Mouse (Mus musculus) lung, postnatal 0 days (tissue): ENCODE results near the gene Tpra1. TPM values are rescaled to one million over a fixed set of nuclear protein-coding genes. Genes with fewer than 3 reads are reported as not detected.

Experiments
- ATAC-seq: fragments of 200-750 bp; cut with Nextera tagmentation; 2 replicates; pipeline ENCODE4 v1.8.0; 2017; ENCODE audit warnings: moderate library complexity
- DNase-seq: peaks from one replicate; pipeline ENCODE4 v3.0.0-alpha.2; 2016; ENCODE audit warnings: low spot score
- H3K27ac ChIP-seq: fragments of 300-500 bp; sonication (generic); 2 replicates; pipeline ENCODE4 v1.5.1; 2014; ENCODE audit warnings: antibody characterized with exemption, mild to moderate bottlenecking, low read length, mixed read lengths
- H3K27me3 ChIP-seq: fragments of 300-500 bp; sonication (generic); replicated peaks from 2 replicates; pipeline ENCODE4 v1.6.1; 2014; ENCODE audit warnings: low read length, mixed read lengths; ENCODE audit not compliant: insufficient read depth
- H3K36me3 ChIP-seq: fragments of 300-500 bp; sonication (generic); 2 replicates; pipeline ENCODE4 v1.6.1; 2014; ENCODE audit warnings: low read length, mixed read lengths; ENCODE audit not compliant: insufficient read depth
- H3K4me1 ChIP-seq: fragments of 300-500 bp; sonication (generic); 2 replicates; pipeline ENCODE4 v1.6.1; 2014; ENCODE audit warnings: antibody characterized with exemption, low read depth, low read length, mixed read lengths; ENCODE audit not compliant: insufficient read depth
- H3K4me2 ChIP-seq: fragments of 300-500 bp; sonication (generic); replicated peaks from 2 replicates; pipeline ENCODE4 v1.6.1; 2014; ENCODE audit warnings: low read depth, mild to moderate bottlenecking, low read length, moderate library complexity, mixed read lengths
- H3K4me3 ChIP-seq: fragments of 300-500 bp; sonication (generic); 2 replicates; pipeline ENCODE4 v1.5.1; 2014; ENCODE audit warnings: low read depth, low read length
- H3K9ac ChIP-seq: fragments of 300-500 bp; sonication (generic); replicated peaks from 2 replicates; pipeline ENCODE4 v1.6.1; 2014; ENCODE audit warnings: low read depth, mild to moderate bottlenecking
- H3K9me3 ChIP-seq: fragments of 300-500 bp; sonication (generic); 2 replicates; pipeline ENCODE4 v1.6.1; 2016; ENCODE audit warnings: low read length, mixed read lengths
- CTCF ChIP-seq: IDR thresholded peaks from 2 replicates; pipeline ENCODE4 v1.5.1; 2016; ENCODE audit warnings: antibody characterized with exemption, mild to moderate bottlenecking
- EP300 ChIP-seq: IDR thresholded peaks from 2 replicates; pipeline ENCODE4 v1.6.1; 2016; ENCODE audit warnings: antibody characterized with exemption, mild to moderate bottlenecking, control low read depth
- whole genome bisulfite sequencing: fragments of 180-500 bp; shearing (Covaris S2); extraction: QIAGEN DNeasy Blood & Tissue Kit; methylation state at CpG from one replicate; pipeline ENCODE4 v1.1.7; 2014; 5-methylcytosine and 5-hydroxymethylcytosine counted together
- polyA plus RNA-seq: library from polyadenylated mRNA; unstranded; fragments of >200 nt; fragmentation: Nextera tagmentation; extraction: Ambion mirVana; gene quantifications from 2 replicates; pipeline ENCODE4 v1.2.1, GENCODE M21; 2015

Gene Tpra1
- polyA plus RNA-seq, 1 experiment from 2014 or later, result 72.0 TPM

GRCm38 (mm10) chr6:88946442-88946841 is 44.4 kb downstream of the Tpra1 start:
- Histone ChIP-seq H3K4me3 (no peak overlapping the region), H3K9ac (no peak overlapping the region), H3K36me3 (no peaks in the 10 kb centered on the region), H3K27me3 (no peaks in the 10 kb centered on the region), H3K9me3 (no peaks in the 10 kb centered on the region), H3K4me2 (no peak overlapping the region), H3K4me1 (peaks cover 2% of the 10 kb centered on the region; the same call in 1 of the 2 replicates), H3K27ac (no peak overlapping the region)
- no peak for ATAC-seq
- WGBS, result 78% methylated on average over 6 of the region's 6 CpGs
- no peak for DNase-seq
- TF ChIP-seq CTCF (no peak), EP300 (no peak)

DNA sequence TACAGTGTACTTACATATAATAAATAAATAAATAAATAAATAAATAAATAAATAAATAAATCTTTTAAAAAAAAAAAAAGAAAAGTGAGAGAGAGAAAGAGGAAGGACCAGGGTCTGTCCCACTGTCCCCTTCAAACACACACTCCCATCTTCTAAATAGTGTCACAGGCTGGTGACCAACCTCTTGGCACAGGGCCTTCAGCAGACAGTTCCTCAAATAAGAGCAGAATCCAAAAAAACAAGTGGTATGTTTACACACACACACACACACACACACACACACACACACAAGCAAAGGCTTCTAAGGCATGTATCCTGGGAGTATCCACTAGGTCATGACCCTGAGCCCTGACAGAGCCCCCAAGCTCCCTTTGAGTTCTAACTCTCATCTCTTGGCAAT is 45.7 kb downstream of the Tpra1 start:
- Histone ChIP-seq H3K27me3 (no peaks in the 10 kb centered on the region), H3K4me3 (no peak overlapping the region), H3K4me1 (no peaks in the 10 kb centered on the region), H3K4me2 (no peak overlapping the region), H3K9ac (no peak overlapping the region), H3K9me3 (no peaks in the 10 kb centered on the region), H3K36me3 (no peaks in the 10 kb centered on the region), H3K27ac (no peak overlapping the region)
- TF ChIP-seq EP300, result no peak
- TF ChIP-seq CTCF, result no peak
- ATAC-seq, result no peak
- DNase-seq, result no peak

- H3K27me3 ChIP-seq, result no peaks in the 10 kb centered on the region
- no peaks in the 10 kb centered on the region for H3K9me3 ChIP-seq
- no peaks in the 10 kb centered on the region for H3K36me3 ChIP-seq
- no peak overlapping the region for H3K9ac ChIP-seq
- no peak overlapping the region for H3K4me2 ChIP-seq
- WGBS, result 79% methylated on average over 2 of the region's 2 CpGs
- no peak overlapping the region for H3K4me3 ChIP-seq
- no peak overlapping the region for H3K27ac ChIP-seq
- DNase-seq (no peak), ATAC-seq (no peak)
- H3K4me1 ChIP-seq, result no peaks in the 10 kb centered on the region
- TF ChIP-seq EP300 (no peak), CTCF (no peak)
Observed at GRCm38 (mm10) chr6:88956725-88957124, 54.7 kb downstream of the Tpra1 start.

DNA sequence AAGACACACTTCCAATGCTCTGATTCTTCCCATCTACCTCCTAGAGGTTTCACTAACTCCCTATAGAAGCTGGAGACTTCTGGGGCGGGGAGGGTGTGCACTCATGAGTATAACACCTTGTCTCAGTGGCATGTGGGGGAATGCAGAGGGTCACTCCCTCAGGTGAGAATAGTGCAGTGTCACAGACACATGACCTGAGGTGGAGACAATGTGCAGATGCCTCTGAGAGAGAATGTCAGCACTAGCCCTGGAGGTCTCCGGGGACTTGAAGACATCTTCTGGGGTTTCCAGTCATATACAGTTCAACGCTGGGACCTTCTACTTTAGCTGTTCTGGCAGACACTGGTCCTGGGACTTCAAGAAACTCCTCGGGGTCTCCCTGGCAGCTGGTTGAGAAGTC is 55.3 kb downstream of the Tpra1 start:
- no peak overlapping the region for H3K4me3 ChIP-seq
- TF ChIP-seq EP300, result no peak
- TF ChIP-seq CTCF, result no peak
- no peak for ATAC-seq
- WGBS, result 78% methylated on average over 4 of the region's 4 CpGs
- H3K9me3 ChIP-seq, result no peaks in the 10 kb centered on the region
- no peak for DNase-seq
- no peak overlapping the region for H3K27ac ChIP-seq
- H3K9ac ChIP-seq, result no peak overlapping the region
- no peak overlapping the region for H3K4me2 ChIP-seq
- H3K27me3 ChIP-seq, result no peaks in the 10 kb centered on the region
- H3K36me3 ChIP-seq, result no peaks in the 10 kb centered on the region
- no peaks in the 10 kb centered on the region for H3K4me1 ChIP-seq

GRCm38 (mm10) chr6:88957801-88958211 is 55.8 kb downstream of the Tpra1 start:
- H3K27me3 ChIP-seq, result no peaks in the 10 kb centered on the region
- no peak overlapping the region for H3K27ac ChIP-seq
- H3K4me1 ChIP-seq, result no peaks in the 10 kb centered on the region
- no peaks in the 10 kb centered on the region for H3K36me3 ChIP-seq
- no peak overlapping the region for H3K4me2 ChIP-seq
- no peak for ATAC-seq
- 72% methylated on average over 5 of the region's 5 CpGs for WGBS
- no peak for TF ChIP-seq EP300
- TF ChIP-seq CTCF, result no peak
- H3K9ac ChIP-seq, result no peak overlapping the region
- no peak for DNase-seq
- no peaks in the 10 kb centered on the region for H3K9me3 ChIP-seq
- H3K4me3 ChIP-seq, result no peak overlapping the region

GRCm38 (mm10) chr6:88958305-88958704 is 56.3 kb downstream of the Tpra1 start:
- Histone ChIP-seq H3K36me3 (no peaks in the 10 kb centered on the region), H3K27me3 (no peaks in the 10 kb centered on the region), H3K4me1 (no peaks in the 10 kb centered on the region), H3K9ac (no peak overlapping the region), H3K9me3 (no peaks in the 10 kb centered on the region), H3K27ac (no peak overlapping the region), H3K4me2 (no peak overlapping the region), H3K4me3 (no peak overlapping the region)
- 79% methylated on average over 2 of the region's 2 CpGs for WGBS
- ATAC-seq, result no peak
- DNase-seq, result no peak
- no peak for TF ChIP-seq EP300
- TF ChIP-seq CTCF, result no peak

DNA sequence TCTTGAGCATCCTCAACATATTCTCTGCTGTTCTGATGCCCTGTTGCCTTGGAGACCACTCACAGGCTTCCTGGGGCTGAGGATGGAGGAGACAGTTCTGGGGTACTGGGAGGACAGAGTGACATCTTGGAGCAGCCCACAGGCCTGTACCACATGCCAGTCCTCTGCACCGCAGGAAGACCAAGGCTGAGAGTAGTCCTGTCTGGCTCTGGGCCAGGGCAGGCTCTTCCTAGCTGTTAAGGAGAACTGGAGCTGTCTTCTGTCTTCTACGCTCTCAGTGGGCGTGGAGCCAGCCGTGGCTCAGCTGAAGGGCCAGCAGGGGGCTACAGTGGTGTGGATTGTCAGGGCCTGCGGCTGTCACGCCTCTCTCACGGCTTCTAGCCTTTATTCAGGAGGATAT is 57.8 kb downstream of the Tpra1 start:
- H3K4me3 ChIP-seq, result no peak overlapping the region
- H3K9ac ChIP-seq, result no peak overlapping the region
- no peaks in the 10 kb centered on the region for H3K9me3 ChIP-seq
- no peaks in the 10 kb centered on the region for H3K36me3 ChIP-seq
- DNase-seq (peak; percentile 68), ATAC-seq (peak; percentile 59)
- H3K4me1 ChIP-seq, result no peaks in the 10 kb centered on the region
- 28% methylated on average over 7 of the region's 7 CpGs for WGBS
- TF ChIP-seq CTCF, result peak; percentile 74
- TF ChIP-seq EP300, result no peak
- no peak overlapping the region for H3K27ac ChIP-seq
- H3K27me3 ChIP-seq, result no peaks in the 10 kb centered on the region
- H3K4me2 ChIP-seq, result no peak overlapping the region
